Mouse (Mus musculus) hindbrain, embryonic 14.5 days (tissue): Measurements from ENCODE around the gene Antxr2. TPM values are rescaled to one million over a fixed set of nuclear protein-coding genes. Genes with fewer than 3 reads are reported as not detected.

ENCODE experiments used
- ATAC-seq: fragments of 200-750 bp; cut with Nextera tagmentation; 2 replicates; pipeline ENCODE4 v1.8.0; 2017; ENCODE audit warnings: moderate number of reproducible peaks, mild to moderate bottlenecking, moderate TSS enrichment, moderate library complexity; ENCODE audit not compliant: low FRiP score
- DNase-seq: peaks from one replicate; pipeline ENCODE4 v3.0.0-alpha.2; 2015; ENCODE audit warnings: low spot score
- H3K27ac ChIP-seq: fragments of 300-500 bp; sonication (generic); 2 replicates; pipeline ENCODE4 v1.5.1; 2014; ENCODE audit warnings: mild to moderate bottlenecking, moderate library complexity
- H3K27me3 ChIP-seq: fragments of 300-500 bp; sonication (generic); 2 replicates; pipeline ENCODE4 v1.6.1; 2014; ENCODE audit warnings: mild to moderate bottlenecking, low read length, mixed read lengths; ENCODE audit not compliant: control insufficient read depth, insufficient read depth
- H3K36me3 ChIP-seq: fragments of 300-500 bp; sonication (generic); replicated peaks from 2 replicates; pipeline ENCODE4 v1.6.1; 2014; ENCODE audit not compliant: control insufficient read depth, insufficient read depth
- H3K4me1 ChIP-seq: fragments of 300-500 bp; sonication (generic); replicated peaks from 2 replicates; pipeline ENCODE4 v1.6.1; 2014; ENCODE audit warnings: antibody characterized with exemption, low read length, mixed read lengths; ENCODE audit not compliant: control insufficient read depth, insufficient read depth
- H3K4me2 ChIP-seq: fragments of 300-500 bp; sonication (generic); replicated peaks from 2 replicates; pipeline ENCODE4 v1.6.1; 2014; ENCODE audit warnings: mild to moderate bottlenecking, moderate library complexity
- H3K4me3 ChIP-seq: fragments of 300-500 bp; sonication (generic); replicated peaks from 2 replicates; pipeline ENCODE4 v1.5.1; 2014; ENCODE audit warnings: mild to moderate bottlenecking, low read length
- H3K9ac ChIP-seq: fragments of 300-500 bp; sonication (generic); 2 replicates; pipeline ENCODE4 v1.6.1; 2014
- H3K9me3 ChIP-seq: fragments of 300-500 bp; sonication (generic); 2 replicates; pipeline ENCODE4 v1.6.1; 2016; ENCODE audit warnings: low read length; ENCODE audit not compliant: control insufficient read depth
- WGBS: fragments of 180-500 bp; shearing (Covaris S2); extraction: QIAGEN DNeasy Blood & Tissue Kit; methylation state at CpG from one replicate; pipeline ENCODE4 v1.1.7; 2014; 5-methylcytosine and 5-hydroxymethylcytosine counted together
- polyA plus RNA-seq: library from polyadenylated mRNA; unstranded; fragments of >200 nt; fragmentation: Nextera tagmentation; extraction: Ambion mirVana; gene quantifications from 2 replicates; pipeline ENCODE4 v1.2.1, GENCODE M21; 2014

The Antxr2 gene
- polyA plus RNA-seq, 1 experiment from 2014 or later: 3.8 TPM

DNA sequence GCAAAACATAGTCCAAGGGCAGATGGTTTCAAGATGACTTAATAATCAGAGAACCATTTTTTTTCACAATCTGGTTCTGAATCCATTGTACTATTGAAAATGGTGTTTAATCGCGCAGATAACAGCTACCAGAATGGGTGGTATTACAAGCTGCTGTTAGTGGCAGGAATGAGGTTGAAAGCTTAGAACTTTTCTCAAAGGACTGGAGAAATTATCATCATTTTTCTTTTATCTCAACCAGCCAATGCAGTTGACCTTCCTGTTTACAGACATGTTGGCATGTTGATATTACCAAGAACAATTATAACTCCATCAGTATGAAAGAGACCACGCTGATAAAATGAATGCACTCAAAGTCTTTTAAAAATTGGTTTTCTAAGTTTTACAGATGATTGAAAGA lies 163.9 kb downstream of the Antxr2 start:
- Histone ChIP-seq H3K4me3 (no peak overlapping the region), H3K27ac (no peak overlapping the region), H3K9ac (no peak overlapping the region), H3K36me3 (no peaks in the 10 kb centered on the region), H3K4me2 (no peak overlapping the region), H3K27me3 (no peaks in the 10 kb centered on the region), H3K9me3 (no peaks in the 10 kb centered on the region), H3K4me1 (no peaks in the 10 kb centered on the region)
- 93% methylated on average over 3 of the region's 3 CpGs for whole genome bisulfite sequencing
- no peak for ATAC-seq
- DNase-seq: no peak

- H3K27ac ChIP-seq: no peak overlapping the region
- no peaks in the 10 kb centered on the region for H3K9me3 ChIP-seq
- no peak for DNase-seq
- no peaks in the 10 kb centered on the region for H3K36me3 ChIP-seq
- H3K4me2 ChIP-seq: no peak overlapping the region
- H3K4me1 ChIP-seq: no peaks in the 10 kb centered on the region
- ATAC-seq: no peak
- no peak overlapping the region for H3K4me3 ChIP-seq
- no peaks in the 10 kb centered on the region for H3K27me3 ChIP-seq
- no peak overlapping the region for H3K9ac ChIP-seq
Measured at GRCm38 (mm10) chr5:97857101-97857500, 173.7 kb downstream of the Antxr2 start.

GRCm38 (mm10) chr5:97851981-97852748 lies 178.7 kb downstream of the Antxr2 start:
- ATAC-seq (no peak), DNase-seq (no peak)
- no peaks in the 10 kb centered on the region for H3K27me3 ChIP-seq
- H3K4me1 ChIP-seq: no peaks in the 10 kb centered on the region
- 90% methylated on average over 5 of the region's 5 CpGs for WGBS
- no peak overlapping the region for H3K9ac ChIP-seq
- no peak overlapping the region for H3K27ac ChIP-seq
- no peak overlapping the region for H3K4me3 ChIP-seq
- H3K4me2 ChIP-seq: no peak overlapping the region
- H3K36me3 ChIP-seq: no peaks in the 10 kb centered on the region
- H3K9me3 ChIP-seq: no peaks in the 10 kb centered on the region

DNA sequence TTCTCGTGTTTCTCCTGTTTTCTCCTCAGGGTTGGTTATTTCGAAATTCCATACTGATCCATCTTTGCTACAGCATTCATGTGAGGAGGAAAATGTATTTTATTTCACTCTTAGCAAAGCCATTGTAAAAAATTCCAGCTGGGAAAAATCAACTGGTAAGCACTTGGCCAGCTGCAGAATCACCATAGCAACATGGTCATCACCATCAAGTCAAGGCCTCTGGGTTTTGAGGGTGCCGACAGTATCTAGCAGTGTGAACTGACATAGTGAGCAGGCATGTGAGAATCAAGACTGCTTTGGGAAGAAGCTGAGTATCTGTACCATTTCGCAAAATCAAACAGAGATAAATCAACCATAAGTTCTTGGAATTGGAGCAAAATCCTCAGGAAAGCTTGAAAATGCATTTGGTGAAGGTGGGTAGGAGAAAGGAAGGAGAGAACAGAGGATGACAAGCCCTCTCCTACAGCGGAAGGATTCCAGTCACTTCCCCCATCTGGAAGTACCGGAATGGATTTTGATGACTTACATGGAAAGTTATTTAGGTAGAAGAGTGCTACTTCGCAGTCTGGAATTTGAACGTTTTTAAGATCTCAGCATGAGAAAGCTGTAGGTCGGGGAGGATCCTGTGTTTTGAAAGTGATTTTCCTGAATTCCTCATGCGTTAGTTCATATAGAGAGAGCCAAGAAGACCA lies 183.5 kb downstream of the Antxr2 start:
- H3K36me3 ChIP-seq: no peaks in the 10 kb centered on the region
- no peak overlapping the region for H3K27ac ChIP-seq
- DNase-seq (no peak), ATAC-seq (no peak)
- H3K4me1 ChIP-seq: no peaks in the 10 kb centered on the region
- no peak overlapping the region for H3K4me3 ChIP-seq
- 84% methylated on average over 10 of the region's 10 CpGs for WGBS
- no peaks in the 10 kb centered on the region for H3K9me3 ChIP-seq
- H3K27me3 ChIP-seq: no peaks in the 10 kb centered on the region
- no peak overlapping the region for H3K4me2 ChIP-seq
- H3K9ac ChIP-seq: no peak overlapping the region

- Histone ChIP-seq H3K4me3 (no peak overlapping the region), H3K36me3 (no peaks in the 10 kb centered on the region), H3K9ac (no peak overlapping the region), H3K4me1 (no peaks in the 10 kb centered on the region), H3K27me3 (no peaks in the 10 kb centered on the region), H3K4me2 (no peak overlapping the region), H3K9me3 (no peaks in the 10 kb centered on the region), H3K27ac (no peak overlapping the region)
- whole genome bisulfite sequencing: 96% methylated on average over 2 of the region's 2 CpGs
- ATAC-seq: no peak
- DNase-seq: no peak
Measured at GRCm38 (mm10) chr5:97846503-97846902, 184.3 kb downstream of the Antxr2 start.

DNA sequence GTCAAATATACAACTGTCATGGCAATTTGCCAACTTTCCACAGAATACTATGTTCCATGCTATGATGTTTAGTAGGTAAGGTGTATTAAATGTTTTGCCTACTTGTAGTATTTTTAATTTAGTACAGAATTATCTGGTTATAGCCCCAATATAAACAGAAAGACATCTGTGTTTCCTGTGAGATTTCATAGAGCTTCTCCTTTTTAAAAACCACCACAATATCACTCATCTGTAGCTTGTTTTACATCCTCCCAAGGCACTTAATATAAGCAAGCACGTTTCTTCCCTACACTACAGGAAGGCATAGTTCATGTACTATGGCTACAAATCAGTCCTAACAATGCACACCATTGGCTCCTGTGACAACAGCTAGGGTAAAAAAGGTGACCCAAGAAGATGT lies 188.8 kb downstream of the Antxr2 start:
- Histone ChIP-seq H3K27me3 (no peaks in the 10 kb centered on the region), H3K27ac (no peak overlapping the region), H3K4me2 (no peak overlapping the region), H3K9me3 (no peaks in the 10 kb centered on the region), H3K4me1 (no peaks in the 10 kb centered on the region), H3K36me3 (no peaks in the 10 kb centered on the region), H3K9ac (no peak overlapping the region), H3K4me3 (no peak overlapping the region)
- DNase-seq: no peak
- ATAC-seq: no peak
- 79% methylated on average over 1 of the region's 1 CpGs for WGBS

DNA sequence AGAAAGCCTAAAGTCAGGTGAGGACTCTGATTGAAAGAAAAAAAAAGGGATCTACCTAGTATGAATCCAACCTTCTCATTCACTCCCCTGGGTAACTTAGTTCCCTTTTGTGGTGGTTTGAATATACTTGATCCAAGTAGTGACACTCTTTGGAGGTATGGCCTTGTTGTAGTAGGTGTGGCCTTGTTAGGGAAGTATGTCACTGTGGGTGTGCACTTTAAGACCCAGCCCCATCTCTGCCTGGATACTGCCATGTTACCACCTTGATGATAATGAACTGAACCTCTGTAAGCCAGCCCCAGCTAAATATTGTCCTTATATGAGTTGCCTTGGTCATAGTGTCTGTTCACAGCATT lies 190.9 kb downstream of the Antxr2 start:
- no peak for ATAC-seq

GRCm38 (mm10) chr5:97839271-97839923 lies 191.4 kb downstream of the Antxr2 start:
- H3K4me3 ChIP-seq: no peak overlapping the region
- no peak for ATAC-seq
- H3K4me2 ChIP-seq: no peak overlapping the region
- no peak overlapping the region for H3K27ac ChIP-seq
- 61% methylated on average over 3 of the region's 3 CpGs for WGBS
- no peaks in the 10 kb centered on the region for H3K36me3 ChIP-seq
- H3K9me3 ChIP-seq: no peaks in the 10 kb centered on the region
- no peak overlapping the region for H3K9ac ChIP-seq
- DNase-seq: no peak
- H3K4me1 ChIP-seq: no peaks in the 10 kb centered on the region
- no peaks in the 10 kb centered on the region for H3K27me3 ChIP-seq

More for the DNA sequence above, 190.9 kb downstream of the Antxr2 start:
- no peak for DNase-seq
- Histone ChIP-seq H3K27me3 (no peaks in the 10 kb centered on the region), H3K4me3 (no peak overlapping the region), H3K27ac (no peak overlapping the region), H3K4me2 (no peak overlapping the region), H3K9me3 (no peaks in the 10 kb centered on the region), H3K4me1 (no peaks in the 10 kb centered on the region), H3K36me3 (no peaks in the 10 kb centered on the region), H3K9ac (no peak overlapping the region)

DNA sequence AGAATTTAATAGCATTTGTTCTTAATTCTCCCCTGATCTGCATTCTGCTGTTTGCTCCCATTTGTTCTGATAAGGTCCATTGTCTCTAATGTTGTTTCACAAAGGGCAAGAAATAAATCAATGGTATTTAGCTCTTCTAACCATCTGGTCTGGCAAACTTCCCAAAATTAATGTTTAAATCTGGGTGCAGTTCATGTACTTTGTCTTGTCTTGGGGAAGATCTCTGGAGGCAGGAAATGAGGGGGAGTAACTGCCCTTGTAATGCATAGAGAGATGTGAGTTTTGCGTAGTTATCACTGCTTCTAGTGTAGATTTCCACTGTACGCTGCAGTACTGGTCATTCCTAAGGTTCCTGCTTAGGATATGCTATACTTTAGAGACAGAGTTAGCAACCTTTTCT lies 193.5 kb downstream of the Antxr2 start:
- H3K4me3 ChIP-seq: no peak overlapping the region
- ATAC-seq (no peak), DNase-seq (no peak)
- no peaks in the 10 kb centered on the region for H3K4me1 ChIP-seq
- 91% methylated on average over 2 of the region's 2 CpGs for WGBS
- no peaks in the 10 kb centered on the region for H3K36me3 ChIP-seq
- no peak overlapping the region for H3K27ac ChIP-seq
- no peak overlapping the region for H3K9ac ChIP-seq
- H3K4me2 ChIP-seq: no peak overlapping the region
- no peaks in the 10 kb centered on the region for H3K27me3 ChIP-seq
- H3K9me3 ChIP-seq: no peaks in the 10 kb centered on the region
